Mouse (Mus musculus): ENCODE measurements around the gene Rnf115.
A peak's percentile ranks its signal among the peaks of the same experiment; 100 is the strongest.

GRCm38 (mm10) chr3:96737995-96738394 is 10.5 kb downstream of the Rnf115 start:
- 0 out of 2 replicates have a peak, but pooled peaks have one; percentile 5 for TF ChIP-seq CTCF (IDR thresholded peaks at IDR 0.05; ENCODE audit: low read depth, low read length)
- TF ChIP-seq POLR2A (IDR thresholded peaks at IDR 0.05; ENCODE audit: extremely low read depth, insufficient read depth, low read length), result no peak
